In the genomic region with DNA sequence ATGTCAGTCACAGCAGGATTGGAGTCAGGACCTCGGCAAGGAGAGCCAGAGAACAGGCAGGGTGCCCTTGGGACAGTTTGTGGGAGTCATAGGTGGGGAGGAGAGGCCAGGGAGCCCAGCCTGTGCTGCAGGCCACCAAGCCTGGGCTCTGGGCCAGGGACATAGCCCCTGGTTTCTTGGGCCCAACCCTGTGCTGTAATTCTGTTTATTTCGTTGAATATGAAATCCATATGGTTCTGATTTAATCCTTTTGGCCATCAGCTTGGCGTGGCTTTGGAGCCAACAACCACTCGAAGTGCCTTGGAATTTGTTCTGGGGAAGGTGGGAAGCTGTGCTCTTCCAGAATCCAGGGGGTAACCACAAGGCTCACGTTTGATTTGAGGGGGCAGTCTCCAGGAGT, we compare ENCODE assay signal across 26 mouse cellular contexts.
A peak's percentile ranks its signal among the peaks of the same experiment; 100 is the strongest.
DNase-seq lines count a peak whose midpoint lies in the region; ATAC-seq and TF ChIP-seq lines count a peak whose summit lies in the region.
"Had no signal": no experiment of that assay in that cellular context is flagged by ENCODE, and none has a peak within 500 bp of the region (broad histone marks: within the 10 kb centered on the region; RNA-seq: fewer than 3 reads in every experiment).

No protein-coding gene starts in this region.

- DNase-seq in gastrocnemius, adult 2 months, result peak; percentile 44
- no peak for DNase-seq in gastrocnemius, postnatal 10 days
- no peak for DNase-seq in limb, embryonic 10.5 days (ENCODE audit: low spot score)
- no peak for DNase-seq in left cerebral cortex, postnatal 36 days (ENCODE audit: low spot score in 2 of 2)
- no peak for DNase-seq in frontal cortex, adult 2 months (ENCODE audit: extremely low spot score in 1 of 2, low spot score in 1 of 2)
- DNase-seq: adrenal gland, postnatal 14 days; cerebellum, adult 11 months; cerebellum, adult 9-10 months; cerebellum, postnatal 36 days; gastrocnemius, postnatal 25 days; heart, adult 11 months; heart, postnatal 10 days; kidney, adult 8-10 months; liver; lung, adult 2 months; lung, postnatal 14 days; midbrain, embryonic 14.5 days had no signal

- TF ChIP-seq CTCF in gastrocnemius, adult 2 months (IDR thresholded peaks at IDR 0.05), result no peak

- ATAC-seq in limb, embryonic 13.5 days (ENCODE audit: low FRiP score, low read depth), result peak; percentile 65; the same call in 1 of the 2 replicates
- peak; percentile 52 for ATAC-seq in embryonic facial prominence, embryonic 15.5 days (ENCODE audit: insufficient number of reproducible peaks, low FRiP score, low TSS enrichment, low read depth)
- ATAC-seq: forebrain, embryonic 14.5 days; hindbrain, embryonic 16.5 days; intestine, embryonic 15.5 days had no signal

- intact Hi-C loops in gastrocnemius, adult 2 months (cut with DNase I), result no loop called here
- intact Hi-C loops in left cerebral cortex, postnatal 36 days (cut with DNase I), result no loop called here

- peaks cover 43% of the 10 kb centered on the region for H3K4me1 ChIP-seq in limb, embryonic 13.5 days
- 0 out of 2 replicates have a peak, but pooled peaks cover 5% of the 10 kb centered on the region for H3K4me1 ChIP-seq in limb, embryonic 10.5 days
- peaks cover 52% of the 10 kb centered on the region for H3K4me1 ChIP-seq in embryonic facial prominence, embryonic 15.5 days
- H3K4me1 ChIP-seq: intestine, embryonic 15.5 days had no signal

- H3K9ac ChIP-seq in limb, embryonic 13.5 days, result no peak overlapping the region
- H3K9ac ChIP-seq in embryonic facial prominence, embryonic 15.5 days, result no peak overlapping the region
- H3K9ac ChIP-seq: embryonic facial prominence, embryonic 12.5 days; heart, embryonic 13.5 days; intestine, embryonic 15.5 days; liver, embryonic 14.5 days had no signal

- H3K27me3 ChIP-seq in limb, embryonic 13.5 days, result no peaks in the 10 kb centered on the region
- H3K27me3 ChIP-seq in limb, embryonic 10.5 days (ENCODE audit: low read depth, poor library complexity, severe bottlenecking), result no peaks in the 10 kb centered on the region
- no peaks in the 10 kb centered on the region for H3K27me3 ChIP-seq in embryonic facial prominence, embryonic 15.5 days
- H3K27me3 ChIP-seq: embryonic facial prominence, embryonic 12.5 days; heart, embryonic 13.5 days; intestine, embryonic 15.5 days had no signal

- 30% methylated on average over 5 of the region's 5 CpGs for WGBS in limb, embryonic 13.5 days
- WGBS in limb, embryonic 10.5 days, result 80% methylated on average over 5 of the region's 5 CpGs
- WGBS in embryonic facial prominence, embryonic 15.5 days, result 20% methylated on average over 5 of the region's 5 CpGs

- no peaks in the 10 kb centered on the region for H3K9me3 ChIP-seq in limb, embryonic 13.5 days
- H3K9me3 ChIP-seq in limb, embryonic 10.5 days (replicated peaks), result no peaks in the 10 kb centered on the region
- H3K9me3 ChIP-seq in embryonic facial prominence, embryonic 15.5 days (replicated peaks), result no peaks in the 10 kb centered on the region
- H3K9me3 ChIP-seq: embryonic facial prominence, embryonic 12.5 days; heart, embryonic 13.5 days; intestine, embryonic 15.5 days had no signal

- H3K36me3 ChIP-seq in limb, embryonic 13.5 days, result no peaks in the 10 kb centered on the region
- no peaks in the 10 kb centered on the region for H3K36me3 ChIP-seq in limb, embryonic 10.5 days
- no peaks in the 10 kb centered on the region for H3K36me3 ChIP-seq in embryonic facial prominence, embryonic 15.5 days
- H3K36me3 ChIP-seq: embryonic facial prominence, embryonic 12.5 days; heart, embryonic 13.5 days; intestine, embryonic 15.5 days had no signal

- no peak overlapping the region for H3K4me3 ChIP-seq in gastrocnemius, adult 2 months
- H3K4me3 ChIP-seq in limb, embryonic 13.5 days, result no peak overlapping the region
- no peak overlapping the region for H3K4me3 ChIP-seq in limb, embryonic 10.5 days
- no peak overlapping the region for H3K4me3 ChIP-seq in embryonic facial prominence, embryonic 15.5 days (replicated peaks)
- H3K4me3 ChIP-seq: embryonic facial prominence, embryonic 12.5 days; heart, embryonic 13.5 days; intestine, embryonic 15.5 days had no signal

- H3K4me2 ChIP-seq in limb, embryonic 13.5 days (replicated peaks), result no peak overlapping the region
- H3K4me2 ChIP-seq in embryonic facial prominence, embryonic 15.5 days (replicated peaks), result no peak overlapping the region
- H3K4me2 ChIP-seq: embryonic facial prominence, embryonic 12.5 days; heart, embryonic 13.5 days; intestine, embryonic 15.5 days had no signal

- H3K27ac ChIP-seq in gastrocnemius, adult 2 months, result peak overlapping the region; percentile 28; the same call in 1 of the 2 replicates
- peak overlapping the region; percentile 39; the same call in 1 of the 2 replicates for H3K27ac ChIP-seq in limb, embryonic 13.5 days
- no peak overlapping the region for H3K27ac ChIP-seq in limb, embryonic 10.5 days
- H3K27ac ChIP-seq in embryonic facial prominence, embryonic 15.5 days (replicated peaks), result peak overlapping the region; percentile 86
- H3K27ac ChIP-seq: embryonic facial prominence, embryonic 12.5 days; heart, embryonic 13.5 days; intestine, embryonic 15.5 days; kidney, postnatal 0 days; liver, embryonic 14.5 days had no signal
